Mouse (Mus musculus): ENCODE measurements around the gene Oxt.

GRCm38 (mm10) chr2:130583902-130584560, 8.1 kb downstream of the Oxt start:
- TF ChIP-seq POLR2A (IDR thresholded peaks at IDR 0.05; ENCODE audit: control insufficient read depth, low read depth, low read length) (no peak), CTCF (IDR thresholded peaks at IDR 0.05; ENCODE audit: control insufficient read depth, insufficient read depth, insufficient replicate concordance, low read depth, low read length) (no peak)

All from testis, adult 2 months (tissue).